Mouse (Mus musculus) retina, postnatal 7 days (tissue): Measurements from ENCODE around the gene Gsdma.
"Not testable (repeated sequence)": the region's sequence is repeated elsewhere in the genome, so short reads cannot be mapped to it uniquely, and the experiment has no call there.

Source experiments
- DNase-seq: peaks from one replicate; pipeline ENCODE4 v3.0.0-alpha.2; 2012; ENCODE audit warnings: low read depth, low spot score

Gsdma gene

GRCm38 (mm10) chr11:98709001-98709741 is 45.0 kb downstream of the Gsdma start:
- DNase-seq: no peak

GRCm38 (mm10) chr11:98710416-98711045 is 46.4 kb downstream of the Gsdma start:
- DNase-seq: peak; percentile 84

GRCm38 (mm10) chr11:98711046-98711434 is 46.9 kb downstream of the Gsdma start:
- no peak for DNase-seq

GRCm38 (mm10) chr11:98712009-98712408 is 47.9 kb downstream of the Gsdma start:
- not testable (repeated sequence) for DNase-seq

GRCm38 (mm10) chr11:98713703-98714102 is 49.6 kb downstream of the Gsdma start:
- DNase-seq: no peak

GRCm38 (mm10) chr11:98715946-98716345 is 51.8 kb downstream of the Gsdma start:
- DNase-seq: no peak

- no peak for DNase-seq
These were observed 53.8 kb downstream of the Gsdma start for GRCm38 (mm10) chr11:98717904-98718303.

GRCm38 (mm10) chr11:98720756-98721155 is 56.6 kb downstream of the Gsdma start:
- DNase-seq: no peak

- DNase-seq: no peak
These were observed 57.5 kb downstream of the Gsdma start for GRCm38 (mm10) chr11:98721458-98722226.

- no peak for DNase-seq
These were observed 58.9 kb downstream of the Gsdma start for GRCm38 (mm10) chr11:98723098-98723497.

GRCm38 (mm10) chr11:98725926-98726506 is 61.9 kb downstream of the Gsdma start:
- no peak for DNase-seq
